Mouse (Mus musculus) heart, postnatal 0 days (tissue): ENCODE data around the gene Ovgp1. TPM values are rescaled to one million over a fixed set of nuclear protein-coding genes. Genes with fewer than 3 reads are reported as not detected.

Source experiments
- ATAC-seq: fragments of 200-750 bp; cut with Nextera tagmentation; 2 replicates; pipeline ENCODE4 v1.8.0; 2017; ENCODE audit warnings: low read depth, moderate number of reproducible peaks, moderate library complexity; ENCODE audit not compliant: insufficient read depth
- DNase-seq: peaks from one replicate; pipeline ENCODE4 v3.0.0-alpha.2; 2016; ENCODE audit warnings: low spot score
- H3K27ac ChIP-seq: fragments of 300-500 bp; sonication (generic); 2 replicates; pipeline ENCODE4 v1.5.1; 2014; ENCODE audit warnings: low read depth, mild to moderate bottlenecking
- H3K27me3 ChIP-seq: fragments of 300-500 bp; sonication (generic); 2 replicates; pipeline ENCODE4 v1.6.1; 2014; ENCODE audit warnings: low read length, mixed read lengths; ENCODE audit not compliant: control insufficient read depth, insufficient read depth
- H3K36me3 ChIP-seq: fragments of 300-500 bp; sonication (generic); replicated peaks from 2 replicates; pipeline ENCODE4 v1.6.1; 2014; ENCODE audit warnings: low read length, mixed read lengths; ENCODE audit not compliant: control insufficient read depth, insufficient read depth
- H3K4me1 ChIP-seq: fragments of 300-500 bp; sonication (generic); 2 replicates; pipeline ENCODE4 v1.6.1; 2014; ENCODE audit warnings: antibody characterized with exemption; ENCODE audit not compliant: control insufficient read depth, insufficient read depth
- H3K4me2 ChIP-seq: fragments of 300-500 bp; sonication (generic); 2 replicates; pipeline ENCODE4 v1.6.1; 2014; ENCODE audit warnings: low read depth, mild to moderate bottlenecking, low read length, moderate library complexity
- H3K4me3 ChIP-seq: fragments of 300-500 bp; sonication (generic); 2 replicates; pipeline ENCODE4 v1.5.1; 2014; ENCODE audit warnings: low read depth, low read length
- H3K9ac ChIP-seq: fragments of 300-500 bp; sonication (generic); replicated peaks from 2 replicates; pipeline ENCODE4 v1.6.1; 2014; ENCODE audit warnings: low read depth, low read length, mixed read lengths
- H3K9me3 ChIP-seq: fragments of 300-500 bp; sonication (generic); replicated peaks from 2 replicates; pipeline ENCODE4 v1.6.1; 2016; ENCODE audit warnings: low read length; ENCODE audit not compliant: control insufficient read depth
- CTCF ChIP-seq: IDR thresholded peaks from 2 replicates; pipeline ENCODE4 v1.5.1; 2016; ENCODE audit warnings: antibody characterized with exemption, control low read depth, low read depth
- EP300 ChIP-seq: IDR thresholded peaks from 2 replicates; pipeline ENCODE4 v1.6.1; 2016; ENCODE audit warnings: antibody characterized with exemption, low read depth
- WGBS: fragments of 180-500 bp; shearing (Covaris S2); extraction: QIAGEN DNeasy Blood & Tissue Kit; methylation state at CpG from one replicate; pipeline ENCODE4 v1.1.7; 2014; 5-methylcytosine and 5-hydroxymethylcytosine counted together
- polyA plus RNA-seq: library from polyadenylated mRNA; unstranded; fragments of >200 nt; fragmentation: Nextera tagmentation; extraction: Ambion mirVana; gene quantifications from 2 replicates; pipeline ENCODE4 v1.2.1, GENCODE M21; 2015
- total RNA-seq: library from RNA; depleted of rRNA; stranded (reverse); fragments of >200 nt; gene quantifications from 2 replicates; pipeline ENCODE4 v1.2.3, GENCODE M21; 2014; ENCODE audit warnings: low replicate concordance

The Ovgp1 gene
- total and polyA plus RNA-seq, 2 experiments from 2014 or later = 0.53 to 0.57 TPM

DNA sequence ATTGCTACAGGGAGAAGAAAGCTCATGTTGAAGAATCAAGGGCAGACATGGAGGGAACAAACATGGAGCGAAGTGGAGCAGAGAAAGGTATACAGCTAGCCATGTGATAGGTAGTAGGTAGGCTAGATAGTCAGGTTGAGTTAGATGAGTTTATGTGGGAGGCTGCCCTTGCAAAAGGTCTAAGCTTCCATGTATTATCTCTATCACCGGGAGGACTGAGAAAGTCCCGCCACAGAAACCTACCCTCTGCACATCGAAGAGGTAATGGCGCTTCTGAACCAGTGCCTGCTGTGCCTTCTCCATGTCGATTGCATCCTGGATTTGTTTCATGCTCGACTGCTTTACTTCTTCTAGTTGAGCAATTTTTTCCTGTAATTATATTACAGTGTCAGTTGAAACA is 22.2 kb upstream of the Ovgp1 start:
- no peaks in the 10 kb centered on the region for H3K27me3 ChIP-seq
- DNase-seq = no peak
- no peaks in the 10 kb centered on the region for H3K9me3 ChIP-seq
- no peak overlapping the region for H3K4me3 ChIP-seq
- no peak for ATAC-seq
- peaks cover 75% of the 10 kb centered on the region for H3K36me3 ChIP-seq
- H3K4me1 ChIP-seq = peaks cover 6% of the 10 kb centered on the region; the same call in 1 of the 2 replicates
- 92% methylated on average over 7 of the region's 7 CpGs for WGBS
- H3K4me2 ChIP-seq = no peak overlapping the region
- no peak overlapping the region for H3K9ac ChIP-seq
- no peak overlapping the region for H3K27ac ChIP-seq
- no peak for TF ChIP-seq EP300
- no peak for TF ChIP-seq CTCF

DNA sequence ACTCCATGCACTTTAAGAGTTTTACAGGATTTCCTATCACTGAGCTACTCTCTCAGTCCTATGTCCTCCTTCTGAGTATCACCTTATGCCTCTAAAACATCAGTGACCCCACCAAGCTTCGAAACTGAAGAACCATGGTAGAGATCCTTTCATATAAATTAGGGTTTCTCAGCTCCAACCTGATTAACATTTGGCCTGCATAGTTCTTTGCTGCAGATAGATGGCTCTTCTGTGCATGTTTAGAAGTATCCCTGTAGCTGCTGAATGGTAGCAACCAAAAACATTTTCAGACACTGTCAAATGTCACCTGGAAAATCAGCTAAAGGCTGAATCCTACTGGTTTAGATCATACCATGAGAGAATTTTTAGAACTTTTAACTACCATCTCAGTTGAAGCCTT is 16.3 kb upstream of the Ovgp1 start:
- no peak overlapping the region for H3K27ac ChIP-seq
- DNase-seq (no peak), ATAC-seq (no peak)
- no peaks in the 10 kb centered on the region for H3K9me3 ChIP-seq
- 94% methylated on average over 1 of the region's 1 CpGs for WGBS
- no peak for TF ChIP-seq EP300
- peak; percentile 31; the same call in 1 of the 2 replicates for TF ChIP-seq CTCF
- H3K36me3 ChIP-seq = peaks cover 38% of the 10 kb centered on the region
- H3K9ac ChIP-seq = no peak overlapping the region
- H3K4me2 ChIP-seq = peak overlapping the region; percentile 71
- H3K4me3 ChIP-seq = peak overlapping the region; percentile 77
- peaks cover 33% of the 10 kb centered on the region for H3K4me1 ChIP-seq
- H3K27me3 ChIP-seq = no peaks in the 10 kb centered on the region

DNA sequence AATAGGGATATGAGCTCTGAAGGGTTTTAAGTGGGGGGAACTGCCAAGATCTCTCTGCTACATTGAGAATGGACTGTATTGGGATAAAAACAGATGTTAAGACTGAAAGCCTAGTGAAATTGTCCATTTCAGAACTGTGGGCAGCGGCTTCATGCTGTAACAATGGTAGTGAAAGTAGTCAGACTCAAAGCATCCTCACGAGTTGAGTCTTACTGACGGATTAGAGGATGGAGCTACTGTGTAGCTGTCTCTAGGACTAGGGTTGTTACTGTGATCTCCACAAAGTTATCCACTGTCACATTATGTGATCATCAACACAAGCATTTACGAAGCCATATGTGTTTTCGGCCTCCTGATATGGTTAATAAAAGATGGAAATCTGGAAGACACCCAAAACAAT is 15.3 kb upstream of the Ovgp1 start:
- peak overlapping the region; percentile 77 for H3K4me3 ChIP-seq
- peak overlapping the region; percentile 71 for H3K4me2 ChIP-seq
- H3K36me3 ChIP-seq = peaks cover 38% of the 10 kb centered on the region
- WGBS = 27% methylated on average over 5 of the region's 5 CpGs
- ATAC-seq (no peak), DNase-seq (no peak)
- H3K27me3 ChIP-seq = no peaks in the 10 kb centered on the region
- H3K9ac ChIP-seq = peak overlapping the region; percentile 93
- H3K4me1 ChIP-seq = peaks cover 33% of the 10 kb centered on the region
- no peaks in the 10 kb centered on the region for H3K9me3 ChIP-seq
- TF ChIP-seq CTCF (no peak), EP300 (no peak)
- peak overlapping the region; percentile 96 for H3K27ac ChIP-seq

DNA sequence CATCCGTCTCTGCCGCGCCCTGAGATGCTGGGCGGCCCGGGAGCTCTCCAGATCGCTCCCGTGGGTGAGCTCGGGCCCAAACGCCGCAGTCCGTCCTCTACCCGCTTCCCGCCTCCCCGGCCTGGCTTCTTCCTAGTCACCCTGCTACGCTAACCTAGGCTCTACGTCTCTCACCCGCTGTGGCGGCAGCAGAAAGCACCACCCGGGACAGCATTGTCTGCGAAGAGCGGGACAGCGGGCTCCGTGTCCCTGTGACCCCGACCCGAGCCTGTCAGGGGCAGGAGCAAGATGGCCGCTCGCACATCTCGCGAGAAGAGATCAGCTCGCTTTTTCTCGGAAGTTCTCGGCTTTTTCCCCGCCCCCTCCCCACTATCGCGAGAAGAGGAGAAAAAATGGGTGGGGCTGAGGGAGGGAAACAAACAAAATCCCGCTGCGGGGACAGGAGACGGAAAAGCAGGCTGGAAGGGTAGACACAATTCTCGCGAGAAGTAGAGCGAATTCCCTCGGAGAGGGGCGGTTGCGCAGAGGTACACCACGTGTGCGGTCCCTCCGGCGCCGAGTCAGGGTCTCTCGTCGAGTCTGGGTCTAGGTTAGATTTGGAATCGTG is 14.4 kb upstream of the Ovgp1 start, which contains the start of gene Wdr77:
Wdr77 (plus strand) TSS at position 396 of the 607 bp plus-strand sequence.
- H3K27ac ChIP-seq = peak within 1 kb of the TSS; percentile 96
- under 1% methylated on average over 46 of the region's 52 CpGs for WGBS
- peak; percentile 96 for ATAC-seq

DNA sequence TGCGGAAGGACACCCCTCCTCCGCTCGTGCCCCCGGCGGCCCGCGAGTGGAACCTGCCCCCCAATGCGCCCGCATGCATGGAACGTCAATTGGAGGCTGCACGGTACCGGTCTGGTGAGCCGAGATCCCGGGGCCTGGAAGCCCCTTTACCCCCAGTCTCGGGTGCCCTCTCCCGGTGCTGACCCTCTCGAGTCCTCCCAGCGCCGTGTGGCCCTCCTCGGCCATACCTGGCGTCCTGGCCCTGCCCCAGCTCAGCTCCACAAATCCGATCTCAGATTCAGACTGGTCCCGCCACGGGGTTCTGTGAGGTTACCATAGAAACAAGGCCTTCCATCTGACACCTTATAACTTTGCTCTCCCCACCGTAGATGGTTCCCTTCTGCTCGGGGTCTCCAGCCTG is 13.9 kb upstream of the Ovgp1 start:
- DNase-seq (no peak), ATAC-seq (peak; percentile 31)
- Histone ChIP-seq H3K9ac (peak overlapping the region; percentile 85), H3K9me3 (no peaks in the 10 kb centered on the region), H3K27ac (peak overlapping the region; percentile 65), H3K36me3 (peaks cover 40% of the 10 kb centered on the region), H3K27me3 (no peaks in the 10 kb centered on the region), H3K4me3 (peak overlapping the region; percentile 77), H3K4me1 (peaks cover 33% of the 10 kb centered on the region), H3K4me2 (peak overlapping the region; percentile 92)
- under 1% methylated on average over 26 of the region's 26 CpGs for WGBS
- no peak for TF ChIP-seq CTCF

More for the DNA sequence above, 14.4 kb upstream of the Ovgp1 start, which contains the start of gene Wdr77:
- H3K9ac ChIP-seq = peak within 1 kb of the TSS; percentile 93
- H3K4me1 ChIP-seq = peaks cover 33% of the 10 kb centered on the region
- H3K27me3 ChIP-seq = no peaks in the 10 kb centered on the region
- TF ChIP-seq EP300 (peak; percentile 100), CTCF (no peak)
- peak within 1 kb of the TSS; percentile 92 for H3K4me2 ChIP-seq
- DNase-seq = peak; percentile 99
- H3K36me3 ChIP-seq = peaks cover 40% of the 10 kb centered on the region
- no peaks in the 10 kb centered on the region for H3K9me3 ChIP-seq
- peak within 1 kb of the TSS; percentile 77 for H3K4me3 ChIP-seq

DNA sequence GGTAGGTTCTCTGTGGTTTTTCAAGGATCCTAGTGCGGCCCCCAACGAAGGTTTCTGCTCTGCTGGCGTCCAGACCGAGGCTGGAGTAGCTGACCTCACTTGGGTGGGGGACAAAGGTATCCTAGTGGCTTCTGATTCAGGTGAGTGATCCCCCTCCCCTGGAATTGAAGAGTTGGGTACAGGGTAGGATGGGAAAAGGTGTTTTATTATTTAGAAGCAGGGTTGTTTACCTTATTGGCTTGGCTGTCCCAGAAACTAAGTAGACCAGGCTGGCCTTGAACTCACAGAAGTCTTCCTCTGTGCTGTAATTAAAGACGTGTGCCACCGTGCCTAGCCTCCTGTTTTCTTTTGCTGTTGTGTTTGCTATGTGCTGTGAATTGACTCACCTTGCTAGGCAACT is 13.5 kb upstream of the Ovgp1 start, which contains the start of gene Atp5f1:
Atp5f1 (minus strand) TSS at position 101 of the 400 bp plus-strand sequence.
- H3K4me2 ChIP-seq = peak within 1 kb of the TSS; percentile 92
- ATAC-seq = no peak
- H3K36me3 ChIP-seq = peaks cover 40% of the 10 kb centered on the region
- H3K9ac ChIP-seq = peak within 1 kb of the TSS; percentile 93
- peak within 1 kb of the TSS; percentile 96 for H3K27ac ChIP-seq
- WGBS = 6% methylated on average over 6 of the region's 6 CpGs
- peak within 1 kb of the TSS; percentile 77 for H3K4me3 ChIP-seq
- peaks cover 33% of the 10 kb centered on the region for H3K4me1 ChIP-seq
- TF ChIP-seq CTCF (no peak), EP300 (no peak)
- DNase-seq = no peak
- H3K27me3 ChIP-seq = no peaks in the 10 kb centered on the region
- H3K9me3 ChIP-seq = no peaks in the 10 kb centered on the region
